Mouse (Mus musculus): ENCODE measurements at regions not wholly inside any gene's neighbourhood (a gene's known extent, or its start where the extent isn't known, plus 50 kb on each side); places are given as distances from the start of the nearest gene placed in this dataset.

- no peak for TF ChIP-seq USF1 (IDR thresholded peaks at IDR 0.05; ENCODE audit: low read depth)
- TF ChIP-seq POLR2A (IDR thresholded peaks at IDR 0.05; ENCODE audit: insufficient read length, low read depth): no peak
- TF ChIP-seq E2F4 (IDR thresholded peaks at IDR 0.05; ENCODE audit: insufficient read depth): no peak
- TF ChIP-seq MAX (IDR thresholded peaks at IDR 0.05; ENCODE audit: low read depth): no peak
- no peak for TF ChIP-seq TCF12 (IDR thresholded peaks at IDR 0.05; ENCODE audit: insufficient read depth, poor library complexity, severe bottlenecking)
Measured at GRCm38 (mm10) chr6:67124089-67124488, 86.8 kb upstream of the Gadd45a start.
